Mouse (Mus musculus): ENCODE data around the gene Ppm1l. TPM values are rescaled to one million over a fixed set of nuclear protein-coding genes. Genes with fewer than 3 reads are reported as not detected.
A peak's percentile ranks its signal among the peaks of the same experiment; 100 is the strongest.
"Not testable (repeated sequence)": the region's sequence is repeated elsewhere in the genome, so short reads cannot be mapped to it uniquely, and the experiment has no call there.

Ppm1l gene
- polyA plus RNA-seq, 1 experiment from 2014 or later = 6.0 TPM

GRCm38 (mm10) chr3:69367916-69368315 lies 51.3 kb downstream of the Ppm1l start:
- TF ChIP-seq CTCF (IDR thresholded peaks at IDR 0.05; ENCODE audit: low read depth) (no peak), EP300 (optimal IDR thresholded peaks at IDR 0.05) (no peak)
- no peaks in the 10 kb centered on the region for H3K4me1 ChIP-seq (replicated peaks; ENCODE audit: control insufficient read depth, insufficient read depth)
- no peaks in the 10 kb centered on the region for H3K27me3 ChIP-seq (ENCODE audit: control insufficient read depth, insufficient read depth, low read length)
- H3K4me3 ChIP-seq (ENCODE audit: low read depth, low read length) = no peak overlapping the region
- no peak overlapping the region for H3K9ac ChIP-seq (ENCODE audit: low read length)
- WGBS = 90% methylated on average over 9 of the region's 9 CpGs
- ATAC-seq (ENCODE audit: low FRiP score, low TSS enrichment) = no peak
- no peak overlapping the region for H3K4me2 ChIP-seq (replicated peaks; ENCODE audit: low read depth)
- DNase-seq (ENCODE audit: low spot score) = no peak
- H3K9me3 ChIP-seq (ENCODE audit: control insufficient read depth, low read length) = no peaks in the 10 kb centered on the region
- H3K27ac ChIP-seq (replicated peaks) = no peak overlapping the region
- no peaks in the 10 kb centered on the region for H3K36me3 ChIP-seq (ENCODE audit: control insufficient read depth, insufficient read depth, low read length)

- no peaks in the 10 kb centered on the region for H3K9me3 ChIP-seq (ENCODE audit: control insufficient read depth, low read length)
- no peaks in the 10 kb centered on the region for H3K4me1 ChIP-seq (replicated peaks; ENCODE audit: control insufficient read depth, insufficient read depth)
- H3K36me3 ChIP-seq (ENCODE audit: control insufficient read depth, insufficient read depth, low read length) = no peaks in the 10 kb centered on the region
- no peak for DNase-seq (ENCODE audit: low spot score)
- H3K27me3 ChIP-seq (ENCODE audit: control insufficient read depth, insufficient read depth, low read length) = no peaks in the 10 kb centered on the region
- 76% methylated on average over 3 of the region's 3 CpGs for WGBS
- no peak overlapping the region for H3K4me2 ChIP-seq (replicated peaks; ENCODE audit: low read depth)
- H3K9ac ChIP-seq (ENCODE audit: low read length) = no peak overlapping the region
- H3K27ac ChIP-seq (replicated peaks) = no peak overlapping the region
- no peak overlapping the region for H3K4me3 ChIP-seq (ENCODE audit: low read depth, low read length)
- TF ChIP-seq EP300 (optimal IDR thresholded peaks at IDR 0.05) (no peak), CTCF (IDR thresholded peaks at IDR 0.05; ENCODE audit: low read depth) (peak; percentile 41)
- ATAC-seq (ENCODE audit: low FRiP score, low TSS enrichment) = no peak
Observed at GRCm38 (mm10) chr3:69372731-69373130, 56.1 kb downstream of the Ppm1l start.

GRCm38 (mm10) chr3:69373544-69374306 lies 57.1 kb downstream of the Ppm1l start:
- DNase-seq (ENCODE audit: low spot score) = no peak
- no peak for ATAC-seq (ENCODE audit: low FRiP score, low TSS enrichment)
- TF ChIP-seq EP300 (optimal IDR thresholded peaks at IDR 0.05) (no peak), CTCF (IDR thresholded peaks at IDR 0.05; ENCODE audit: low read depth) (no peak)

GRCm38 (mm10) chr3:69374538-69374937 lies 57.9 kb downstream of the Ppm1l start:
- no peak for DNase-seq (ENCODE audit: low spot score)
- WGBS = 87% methylated on average over 5 of the region's 5 CpGs
- no peak for TF ChIP-seq EP300 (optimal IDR thresholded peaks at IDR 0.05)
- TF ChIP-seq CTCF (IDR thresholded peaks at IDR 0.05; ENCODE audit: low read depth) = no peak
- Histone ChIP-seq H3K27me3 (ENCODE audit: control insufficient read depth, insufficient read depth, low read length) (no peaks in the 10 kb centered on the region), H3K4me2 (replicated peaks; ENCODE audit: low read depth) (no peak overlapping the region), H3K4me3 (ENCODE audit: low read depth, low read length) (no peak overlapping the region), H3K9me3 (ENCODE audit: control insufficient read depth, low read length) (no peaks in the 10 kb centered on the region), H3K9ac (ENCODE audit: low read length) (no peak overlapping the region), H3K27ac (replicated peaks) (no peak overlapping the region), H3K36me3 (ENCODE audit: control insufficient read depth, insufficient read depth, low read length) (no peaks in the 10 kb centered on the region), H3K4me1 (replicated peaks; ENCODE audit: control insufficient read depth, insufficient read depth) (no peaks in the 10 kb centered on the region)
- ATAC-seq (ENCODE audit: low FRiP score, low TSS enrichment) = no peak

More at GRCm38 (mm10) chr3:69373544-69374306, 57.1 kb downstream of the Ppm1l start:
- 78% methylated on average over 10 of the region's 10 CpGs for WGBS
- Histone ChIP-seq H3K36me3 (ENCODE audit: control insufficient read depth, insufficient read depth, low read length) (no peaks in the 10 kb centered on the region), H3K9me3 (ENCODE audit: control insufficient read depth, low read length) (no peaks in the 10 kb centered on the region), H3K4me1 (replicated peaks; ENCODE audit: control insufficient read depth, insufficient read depth) (no peaks in the 10 kb centered on the region), H3K27ac (replicated peaks) (no peak overlapping the region), H3K9ac (ENCODE audit: low read length) (no peak overlapping the region), H3K4me3 (ENCODE audit: low read depth, low read length) (no peak overlapping the region), H3K4me2 (replicated peaks; ENCODE audit: low read depth) (no peak overlapping the region), H3K27me3 (ENCODE audit: control insufficient read depth, insufficient read depth, low read length) (no peaks in the 10 kb centered on the region)

- no peak overlapping the region for H3K4me3 ChIP-seq (ENCODE audit: low read depth, low read length)
- H3K9ac ChIP-seq (ENCODE audit: low read length) = no peak overlapping the region
- H3K27me3 ChIP-seq (ENCODE audit: control insufficient read depth, insufficient read depth, low read length) = no peaks in the 10 kb centered on the region
- DNase-seq (ENCODE audit: low spot score) = no peak
- no peaks in the 10 kb centered on the region for H3K36me3 ChIP-seq (ENCODE audit: control insufficient read depth, insufficient read depth, low read length)
- no peak for TF ChIP-seq CTCF (IDR thresholded peaks at IDR 0.05; ENCODE audit: low read depth)
- H3K27ac ChIP-seq (replicated peaks) = no peak overlapping the region
- ATAC-seq (ENCODE audit: low FRiP score, low TSS enrichment) = peak; percentile 66; the same call in 1 of the 2 replicates
- H3K4me1 ChIP-seq (replicated peaks; ENCODE audit: control insufficient read depth, insufficient read depth) = no peaks in the 10 kb centered on the region
- WGBS = 61% methylated on average over 5 of the region's 5 CpGs
- no peak overlapping the region for H3K4me2 ChIP-seq (replicated peaks; ENCODE audit: low read depth)
- H3K9me3 ChIP-seq (ENCODE audit: control insufficient read depth, low read length) = no peaks in the 10 kb centered on the region
Observed at GRCm38 (mm10) chr3:69374983-69375382, 58.3 kb downstream of the Ppm1l start.

GRCm38 (mm10) chr3:69381213-69381612 lies 64.6 kb downstream of the Ppm1l start:
- no peak overlapping the region for H3K27ac ChIP-seq (replicated peaks)
- H3K27me3 ChIP-seq (ENCODE audit: control insufficient read depth, insufficient read depth, low read length) = no peaks in the 10 kb centered on the region
- H3K4me1 ChIP-seq (replicated peaks; ENCODE audit: control insufficient read depth, insufficient read depth) = no peaks in the 10 kb centered on the region
- no peak overlapping the region for H3K4me3 ChIP-seq (ENCODE audit: low read depth, low read length)
- WGBS = 82% methylated on average over 4 of the region's 4 CpGs
- H3K4me2 ChIP-seq (replicated peaks; ENCODE audit: low read depth) = no peak overlapping the region
- no peak for ATAC-seq (ENCODE audit: low FRiP score, low TSS enrichment)
- TF ChIP-seq EP300 (optimal IDR thresholded peaks at IDR 0.05) (no peak), CTCF (IDR thresholded peaks at IDR 0.05; ENCODE audit: low read depth) (no peak)
- no peak for DNase-seq (ENCODE audit: low spot score)
- H3K36me3 ChIP-seq (ENCODE audit: control insufficient read depth, insufficient read depth, low read length) = no peaks in the 10 kb centered on the region
- H3K9me3 ChIP-seq (ENCODE audit: control insufficient read depth, low read length) = no peaks in the 10 kb centered on the region
- H3K9ac ChIP-seq (ENCODE audit: low read length) = no peak overlapping the region

- H3K27ac ChIP-seq (replicated peaks); H3K4me3 ChIP-seq (ENCODE audit: low read depth, low read length); H3K4me1 ChIP-seq (replicated peaks; ENCODE audit: control insufficient read depth, insufficient read depth); H3K27me3 ChIP-seq (ENCODE audit: control insufficient read depth, insufficient read depth, low read length); H3K36me3 ChIP-seq (ENCODE audit: control insufficient read depth, insufficient read depth, low read length); H3K4me2 ChIP-seq (replicated peaks; ENCODE audit: low read depth); H3K9ac ChIP-seq (ENCODE audit: low read length); H3K9me3 ChIP-seq (ENCODE audit: control insufficient read depth, low read length); DNase-seq (ENCODE audit: low spot score); ATAC-seq (ENCODE audit: low FRiP score, low TSS enrichment): not testable (repeated sequence)
- 64% methylated on average over 9 of the region's 10 CpGs for WGBS
Observed at GRCm38 (mm10) chr3:69391834-69392233, 75.2 kb downstream of the Ppm1l start.

Data from stomach, postnatal 0 days (tissue).